Mouse (Mus musculus): ENCODE data around the gene Slc4a3.

The Slc4a3 gene

DNA sequence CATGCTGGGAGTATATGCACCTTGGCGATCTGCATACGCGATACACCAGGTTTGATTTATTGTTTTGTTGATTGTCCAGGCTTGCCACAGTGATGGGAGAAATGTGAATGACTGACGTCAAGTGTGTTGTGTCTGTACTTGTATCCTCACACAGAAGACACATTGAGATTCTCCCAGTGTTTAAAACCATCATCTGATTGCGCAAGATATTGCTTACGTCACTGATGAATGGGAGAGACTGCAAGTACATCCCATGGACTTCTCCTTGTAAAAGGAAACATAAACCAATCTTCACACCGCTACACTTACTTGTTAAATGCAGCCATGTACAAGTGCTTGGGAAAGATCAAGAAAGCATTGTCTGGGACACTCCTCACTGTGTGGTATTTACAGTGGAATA is 62.2 kb downstream of the Slc4a3 start:
- DNase-seq = no peak

DNA sequence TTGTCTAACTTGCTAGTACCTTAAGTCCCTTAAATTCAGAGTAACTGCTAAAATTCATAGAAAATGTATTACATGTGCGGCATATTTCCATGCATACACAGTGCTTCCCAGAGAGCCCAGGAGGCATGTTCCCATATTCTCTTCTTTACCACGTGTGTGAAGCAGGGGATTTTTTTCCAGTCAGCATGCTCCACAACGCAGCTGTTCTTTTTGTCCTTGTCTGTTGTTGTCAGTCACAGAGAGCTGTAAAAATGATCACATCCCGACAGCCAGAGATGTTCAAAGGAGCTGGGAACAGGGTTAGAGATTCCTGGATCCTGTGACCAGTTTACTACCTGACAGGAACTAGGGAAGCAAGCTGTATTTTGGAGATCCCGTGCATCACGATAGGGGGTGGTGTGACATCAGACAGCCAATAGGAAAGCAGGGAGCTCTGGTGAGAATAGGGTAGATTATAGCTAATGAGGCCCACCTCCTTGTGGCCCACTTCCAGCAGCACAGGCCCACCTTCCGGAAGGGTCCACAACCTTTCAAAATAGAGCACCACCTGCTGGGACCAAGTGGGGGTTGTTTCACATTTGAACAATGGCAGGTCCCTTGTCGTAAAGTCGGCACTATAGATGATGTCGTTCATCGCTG is 62.7 kb downstream of the Slc4a3 start:
- DNase-seq = no peak

DNA sequence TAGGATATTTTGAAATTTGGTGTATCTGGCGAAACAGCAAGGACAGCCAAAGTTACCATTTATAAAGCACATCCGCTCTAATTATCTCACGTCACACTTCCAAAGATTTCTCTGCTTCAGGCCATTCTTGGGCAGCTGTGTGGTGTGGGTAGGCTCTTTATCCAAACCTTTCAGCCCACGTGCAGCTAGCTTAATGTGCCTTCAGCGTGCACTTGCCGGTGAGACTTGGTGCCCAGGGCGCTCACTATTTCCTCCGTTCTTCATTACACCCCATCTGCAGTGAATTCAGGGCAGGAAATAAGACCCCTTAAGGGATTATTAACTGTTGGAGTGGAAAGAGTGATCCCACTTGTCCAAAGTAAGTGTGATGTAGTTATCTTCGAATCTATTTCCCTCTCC is 63.2 kb downstream of the Slc4a3 start:
- DNase-seq = no peak

GRCm38 (mm10) chr1:75610553-75610952 is 64.5 kb downstream of the Slc4a3 start:
- DNase-seq = no peak
